Mouse (Mus musculus): ENCODE results near the gene Mrpl47.
A peak's percentile ranks its signal among the peaks of the same experiment; 100 is the strongest.
"Not testable (repeated sequence)": the region's sequence is repeated elsewhere in the genome, so short reads cannot be mapped to it uniquely, and the experiment has no call there.

Gene Mrpl47

DNA sequence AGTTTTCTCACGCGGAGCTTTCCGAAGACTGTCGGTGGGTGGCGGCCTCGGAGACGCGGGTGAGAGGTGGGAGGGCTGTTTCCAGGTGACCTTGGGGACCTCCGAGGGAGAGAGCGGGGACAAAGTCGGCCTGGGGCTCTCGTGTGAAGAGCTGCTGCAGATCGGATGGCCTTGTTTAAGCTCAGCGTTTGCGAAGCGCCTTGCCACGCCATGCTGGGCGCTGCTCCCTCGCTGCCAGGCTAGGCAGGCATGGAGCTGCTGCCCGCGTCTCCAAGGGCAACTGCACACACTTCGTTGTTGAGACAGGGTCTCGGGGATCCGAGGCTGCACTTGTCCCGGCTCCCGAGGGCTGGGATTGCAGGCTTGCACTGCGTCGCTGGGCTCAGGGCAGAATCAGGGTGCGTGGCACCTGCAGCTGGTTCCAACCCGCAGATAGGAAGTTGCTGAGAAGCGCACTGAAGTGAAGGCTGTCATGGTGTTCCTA lies at the start of gene Mrpl47:
Gene Mrpl47 (minus strand): TSS at position 434 of the 484 bp plus-strand sequence.
- DNase-seq = no peak

DNA sequence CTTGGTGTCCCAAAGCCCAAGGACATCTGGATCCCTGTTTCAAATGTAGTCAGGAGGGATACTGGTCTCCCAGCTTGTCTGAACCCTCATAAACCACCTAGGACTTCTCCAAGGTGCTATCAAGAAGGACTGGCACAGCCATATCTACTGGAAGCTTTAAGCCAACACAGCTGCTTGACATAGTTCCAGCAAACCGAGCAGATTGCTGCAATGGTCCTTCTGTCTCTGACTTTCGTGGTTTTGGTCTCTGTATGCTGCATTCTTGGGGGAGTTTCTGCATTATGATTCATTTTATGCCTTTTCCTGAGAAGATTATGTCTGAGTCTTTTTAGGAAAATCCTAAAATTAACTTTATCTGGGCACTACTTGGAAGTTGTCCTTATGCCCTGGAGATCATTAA lies 33.4 kb upstream of the Mrpl47 start:
- no peak for DNase-seq

DNA sequence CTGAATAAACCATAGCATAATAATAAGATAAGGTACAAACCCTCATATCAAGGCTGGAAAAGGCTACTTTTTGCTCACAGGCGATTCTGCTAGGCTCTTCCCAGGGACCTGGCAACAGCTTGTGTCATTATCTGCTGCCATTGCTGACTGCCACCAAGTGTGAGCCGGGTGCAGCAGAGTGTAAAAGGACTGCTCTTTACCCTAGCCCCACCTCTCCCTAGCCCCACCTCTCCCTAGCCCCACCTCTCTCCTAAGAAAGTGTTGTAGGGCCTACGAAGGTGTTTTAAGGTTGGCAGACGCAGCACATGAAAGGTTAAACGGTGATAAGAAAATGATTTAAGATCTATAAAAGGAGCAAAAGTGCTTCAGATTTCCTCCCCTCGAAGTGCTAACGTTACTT lies 26.5 kb upstream of the Mrpl47 start:
- no peak for DNase-seq

DNA sequence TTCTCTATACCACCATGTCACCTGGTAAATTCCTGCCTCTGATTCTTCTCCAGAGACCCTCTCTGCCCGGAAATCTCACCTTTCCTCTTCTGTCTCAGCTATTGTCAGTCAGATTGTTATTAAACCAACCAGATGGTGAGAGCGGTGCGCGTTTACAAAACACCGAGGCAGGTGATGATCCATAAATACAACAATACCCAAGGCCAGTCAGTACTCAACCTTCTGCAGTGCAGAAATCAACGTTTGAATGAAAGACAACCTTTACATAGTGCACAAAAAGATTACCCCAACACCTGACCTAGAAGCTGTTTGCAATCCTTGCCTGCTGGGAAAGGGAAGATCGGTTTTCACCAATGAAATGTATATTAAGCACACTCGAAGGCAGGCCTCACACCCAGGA lies 25.6 kb upstream of the Mrpl47 start:
- DNase-seq = no peak

DNA sequence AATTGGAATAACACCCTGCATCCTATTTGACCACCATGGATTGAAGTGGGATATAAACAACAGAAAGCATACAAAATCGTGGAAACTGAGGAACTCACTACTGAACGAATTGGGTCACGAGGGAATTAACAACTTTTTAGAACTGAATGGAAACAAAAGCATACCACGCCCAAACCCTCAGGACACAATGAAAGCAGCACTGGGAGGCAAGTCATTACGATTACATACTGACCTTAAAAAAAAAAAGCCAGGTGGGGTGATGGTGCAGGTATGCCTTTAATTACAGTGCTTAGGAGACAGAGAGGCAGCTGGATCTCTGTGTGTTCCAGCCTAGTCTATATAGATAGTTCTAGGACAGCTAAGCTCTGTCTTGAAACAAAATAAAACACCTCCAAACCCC lies 21.8 kb upstream of the Mrpl47 start:
- no peak for DNase-seq

DNA sequence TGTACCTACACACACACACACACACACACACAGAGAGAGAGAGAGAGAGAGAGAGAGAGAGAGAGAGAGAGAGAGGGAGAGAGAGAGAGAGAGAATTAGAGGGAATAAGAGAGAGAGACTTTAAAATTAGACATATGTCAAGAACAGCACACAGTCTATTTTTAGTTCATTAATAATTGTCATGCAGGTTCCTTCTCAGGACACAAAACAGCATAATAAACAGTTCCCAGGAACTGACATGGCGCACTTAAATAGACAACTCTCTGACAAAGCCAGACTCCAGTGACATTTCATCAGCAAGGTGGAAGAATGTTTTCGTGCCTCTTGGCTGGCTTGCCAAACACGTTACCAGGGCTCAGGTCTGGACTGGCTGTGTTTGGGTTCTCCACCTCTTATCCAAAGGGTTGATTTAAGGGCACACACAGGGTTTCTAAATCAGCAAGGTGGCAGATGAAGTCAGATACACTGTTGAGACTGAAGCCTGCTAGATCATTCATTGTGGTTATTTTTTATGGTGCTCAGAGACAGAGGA lies 17.0 kb upstream of the Mrpl47 start:
- DNase-seq = no peak

DNA sequence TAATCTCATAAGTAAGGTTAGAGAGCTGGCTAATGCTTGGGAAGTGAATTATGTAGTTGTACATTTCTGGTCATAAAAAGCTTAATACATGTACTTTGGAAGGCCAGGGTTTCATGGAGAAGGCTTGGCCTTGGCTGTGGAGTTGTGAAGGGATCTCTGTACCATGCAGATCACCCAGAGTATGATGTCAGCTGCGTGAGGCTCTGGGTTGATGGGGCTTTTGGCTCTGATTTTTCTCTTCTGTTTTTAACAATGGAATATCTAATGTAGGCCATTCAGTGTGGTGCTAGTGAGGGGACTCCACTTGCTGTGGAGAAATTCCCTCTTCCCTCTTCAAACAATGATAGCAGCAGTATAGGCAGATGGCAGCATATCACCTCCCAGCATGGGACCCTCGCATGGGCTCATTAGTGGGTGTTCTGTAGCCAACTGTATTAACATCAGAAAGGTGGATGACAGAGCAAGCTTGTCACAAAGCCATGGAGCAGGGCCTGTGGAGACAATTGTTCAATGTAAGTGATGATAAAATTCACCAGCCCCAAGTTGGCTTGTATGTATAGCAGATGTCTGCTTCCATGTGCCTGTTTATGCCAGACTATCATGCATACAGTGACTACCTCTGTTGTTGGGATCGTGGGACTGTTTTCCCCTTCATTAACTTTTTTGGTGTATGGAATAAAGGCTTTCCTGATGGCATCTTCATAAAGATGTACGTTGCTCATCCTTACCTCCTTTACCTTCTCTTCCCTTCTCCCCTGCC lies 12.6 kb upstream of the Mrpl47 start:
- no peak for DNase-seq

DNA sequence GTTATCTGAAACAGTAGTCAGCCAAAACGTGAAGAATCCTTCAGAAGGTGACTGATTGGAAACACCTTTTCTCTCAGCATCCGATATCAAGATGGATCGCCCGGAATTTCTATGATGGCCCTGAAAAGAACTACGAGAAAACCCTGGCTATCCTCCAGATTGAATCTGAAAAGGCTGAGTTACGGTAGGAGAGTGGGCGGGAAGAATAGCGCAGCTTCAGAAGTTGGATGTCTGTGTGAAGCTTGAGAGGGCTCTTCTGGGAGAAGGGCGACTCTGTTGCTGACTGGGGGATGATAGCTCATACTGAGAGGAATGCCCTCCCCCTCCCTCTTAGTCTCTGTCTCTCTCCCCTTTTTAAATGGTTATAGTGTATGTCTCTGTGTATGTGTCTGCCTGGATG lies 11.0 kb upstream of the Mrpl47 start:
- DNase-seq = no peak

DNA sequence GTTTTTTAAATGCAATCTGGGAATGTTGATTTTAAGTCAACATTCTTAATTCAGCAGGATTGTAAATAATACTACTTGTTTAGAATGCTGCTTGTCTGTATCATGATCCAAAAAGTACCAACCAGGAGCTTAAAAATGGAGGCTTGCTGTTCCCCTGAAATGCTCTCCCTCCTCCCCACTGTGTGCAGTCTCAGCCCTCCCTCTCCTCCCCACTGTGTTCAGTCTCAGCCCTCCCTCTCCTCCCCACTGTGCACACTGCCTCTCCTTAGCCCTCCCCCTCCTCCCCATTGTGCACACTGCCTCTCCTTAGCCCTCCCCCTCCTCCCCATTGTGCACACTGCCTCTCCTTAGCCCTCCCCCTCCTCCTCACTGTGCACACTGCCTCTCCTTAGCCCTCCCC lies 8.0 kb upstream of the Mrpl47 start:
- DNase-seq = not testable (repeated sequence)

DNA sequence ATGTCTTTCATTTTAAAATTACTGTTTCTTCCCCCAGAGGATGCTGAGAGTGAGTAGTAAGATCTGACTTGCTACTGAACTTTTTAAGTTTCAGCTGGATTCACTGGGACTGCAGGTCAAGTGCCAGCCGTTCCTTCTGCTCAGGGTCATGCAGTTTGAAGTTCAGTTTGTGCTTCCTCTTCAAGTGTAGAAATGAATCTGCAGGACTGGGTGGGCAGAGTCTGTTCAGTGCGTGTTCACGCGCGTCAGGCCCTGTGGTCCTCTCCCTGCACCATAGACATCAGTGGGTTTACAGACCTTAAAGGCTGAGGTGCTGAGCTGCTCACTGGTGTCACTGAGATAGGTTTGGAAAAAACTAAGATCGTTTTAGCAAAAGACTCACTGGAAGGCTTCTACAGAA lies 7.6 kb upstream of the Mrpl47 start:
- DNase-seq = no peak

DNA sequence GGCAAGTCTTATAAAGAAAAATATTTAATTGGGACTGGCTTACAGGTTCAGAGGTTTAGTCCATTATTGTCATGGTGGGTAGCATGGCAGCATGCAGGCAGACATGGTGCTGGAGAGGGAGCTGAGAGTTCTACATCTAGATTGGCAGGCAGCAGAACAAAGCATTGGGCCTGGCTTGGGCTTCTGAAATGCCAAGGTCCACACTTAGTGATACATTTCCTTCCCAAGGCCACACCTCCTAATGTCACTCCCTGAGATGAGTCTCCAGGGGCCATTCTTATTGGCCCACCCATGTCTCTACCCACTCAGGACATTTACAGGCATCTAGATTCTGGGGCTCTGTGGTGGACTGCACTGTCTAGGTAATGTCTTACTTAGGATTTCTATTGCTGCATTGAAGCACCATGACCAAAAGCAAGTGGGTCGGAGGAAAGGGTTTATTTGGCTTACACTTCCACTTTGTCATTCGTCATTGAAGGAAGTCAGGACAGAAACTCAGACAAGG lies 4.9 kb upstream of the Mrpl47 start:
- DNase-seq = no peak

DNA sequence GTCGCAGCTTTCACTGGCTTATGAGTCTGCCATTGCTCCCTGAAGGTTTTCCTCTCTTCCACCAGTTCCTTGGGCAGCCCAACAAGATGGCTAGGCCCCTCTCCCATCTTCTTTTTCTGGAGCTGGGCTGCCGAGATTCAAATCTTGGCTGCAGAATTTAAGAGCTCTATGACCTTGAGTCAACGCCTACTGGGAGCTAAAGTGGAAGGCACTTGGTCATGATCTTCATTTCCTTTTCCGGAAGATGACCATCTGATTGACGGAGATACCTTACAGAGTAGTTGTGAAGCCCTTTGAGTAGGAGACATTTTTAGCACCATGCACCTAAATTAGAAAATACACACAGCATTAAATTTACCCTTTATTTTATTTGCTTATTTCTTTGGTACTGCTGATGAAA lies 1.1 kb upstream of the Mrpl47 start:
- DNase-seq = no peak

DNA sequence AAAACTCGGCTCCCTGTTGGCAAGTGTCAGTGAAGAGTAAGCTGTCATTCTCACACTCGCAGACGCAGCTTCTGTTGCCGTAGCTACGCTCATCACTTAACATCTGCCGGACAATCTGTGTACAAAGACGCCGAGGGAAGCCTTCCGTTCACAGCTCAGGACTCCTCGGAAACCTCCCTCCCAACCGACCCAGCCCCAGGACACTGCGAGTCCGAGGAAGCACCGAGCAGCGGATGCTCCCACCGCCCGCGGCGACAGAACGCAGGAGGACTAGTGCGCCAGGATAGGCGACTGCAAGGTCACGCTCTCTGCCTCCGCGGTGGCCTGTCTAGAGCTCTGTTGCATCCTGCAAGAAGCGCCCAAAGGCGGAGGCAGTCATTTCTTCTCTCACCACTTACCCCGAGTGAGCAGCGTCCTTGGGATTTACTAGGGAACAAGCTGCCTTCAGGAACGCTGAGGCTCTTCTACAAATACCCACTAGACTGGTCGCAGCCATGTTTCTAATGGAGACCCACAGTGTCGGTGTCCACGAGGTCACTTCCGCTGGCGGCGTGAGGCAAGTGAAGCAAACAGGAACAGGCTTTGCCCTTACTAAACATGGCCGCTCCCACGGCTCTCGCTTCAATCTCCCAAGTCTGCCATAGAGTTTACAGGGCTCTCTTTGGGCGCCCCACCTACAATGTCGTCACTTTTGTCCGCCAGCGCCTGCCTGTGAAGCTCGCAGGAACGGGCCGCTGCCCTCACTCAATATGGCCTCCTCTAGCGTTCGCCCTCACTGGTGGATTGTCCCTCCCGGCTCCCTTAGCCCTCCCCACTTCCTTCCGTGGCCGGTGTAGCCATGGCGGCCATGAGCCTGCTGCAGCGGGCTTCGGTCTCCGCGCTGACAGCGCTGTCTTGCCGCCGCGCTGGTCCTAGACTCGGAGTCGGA lies 897 bp downstream of the Mrpl47 start, which contains the start of gene Ndufb5:
Gene Ndufb5 (plus strand): TSS at position 747 of the 928 bp plus-strand sequence.
- DNase-seq = peak; percentile 100

DNA sequence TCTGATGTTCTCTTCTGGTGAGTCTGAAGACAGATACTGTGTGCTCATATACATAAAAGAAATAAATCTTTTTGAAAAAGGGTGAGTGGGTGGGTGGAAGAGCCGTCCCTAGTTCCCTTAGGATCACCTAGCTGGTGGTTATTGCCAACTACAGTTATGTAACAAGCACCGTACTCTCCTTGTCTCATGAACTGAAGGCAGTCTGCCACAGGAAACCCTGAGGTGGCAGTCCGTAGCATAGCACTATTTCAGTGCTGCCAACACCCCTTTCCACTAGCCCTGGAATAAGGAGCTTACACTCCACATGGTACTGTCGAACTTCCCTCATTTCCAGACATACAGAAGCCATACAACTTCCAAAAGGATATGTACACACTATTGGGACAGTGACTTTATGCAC lies 9.5 kb downstream of the Mrpl47 start:
- no peak for DNase-seq

DNA sequence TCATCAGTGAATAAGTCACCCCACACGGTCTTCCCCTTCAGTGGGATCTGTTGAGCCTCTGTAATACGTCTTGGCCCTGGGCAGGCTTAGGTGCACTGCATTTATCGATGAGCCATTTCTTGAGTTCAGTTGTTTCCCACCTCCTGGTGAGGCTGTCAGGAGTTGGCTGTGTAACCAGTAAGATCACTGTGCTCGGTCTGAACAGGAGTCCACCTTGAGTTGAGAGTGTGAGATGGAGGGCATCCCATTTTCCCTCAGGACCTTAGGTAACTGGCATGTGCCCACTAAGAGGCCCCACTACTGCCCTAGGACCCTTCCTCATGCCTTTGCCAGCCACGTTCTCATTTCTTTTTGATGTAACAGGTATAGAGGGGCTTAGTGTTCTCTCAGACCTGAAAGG lies 11.5 kb downstream of the Mrpl47 start:
- DNase-seq = no peak

DNA sequence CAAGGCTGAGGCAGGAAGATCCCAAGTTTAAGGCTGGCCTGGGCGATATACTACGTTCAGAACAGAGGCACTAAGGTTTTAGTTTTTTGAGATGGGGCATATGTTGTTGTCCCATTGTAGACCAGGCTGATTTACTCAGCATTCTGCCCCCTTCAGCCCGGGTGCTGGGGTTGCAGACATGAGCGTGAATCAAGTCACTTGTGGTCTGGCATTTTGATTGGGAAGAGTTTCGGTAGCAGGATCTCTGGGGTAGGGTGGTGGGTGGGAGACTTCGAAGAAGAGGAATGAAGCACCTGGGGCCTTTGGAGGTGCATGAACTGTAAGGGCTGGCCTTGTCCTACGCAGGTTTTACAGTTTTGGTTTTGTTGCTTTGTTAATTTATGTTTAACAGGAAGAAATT lies 13.2 kb downstream of the Mrpl47 start:
- no peak for DNase-seq

DNA sequence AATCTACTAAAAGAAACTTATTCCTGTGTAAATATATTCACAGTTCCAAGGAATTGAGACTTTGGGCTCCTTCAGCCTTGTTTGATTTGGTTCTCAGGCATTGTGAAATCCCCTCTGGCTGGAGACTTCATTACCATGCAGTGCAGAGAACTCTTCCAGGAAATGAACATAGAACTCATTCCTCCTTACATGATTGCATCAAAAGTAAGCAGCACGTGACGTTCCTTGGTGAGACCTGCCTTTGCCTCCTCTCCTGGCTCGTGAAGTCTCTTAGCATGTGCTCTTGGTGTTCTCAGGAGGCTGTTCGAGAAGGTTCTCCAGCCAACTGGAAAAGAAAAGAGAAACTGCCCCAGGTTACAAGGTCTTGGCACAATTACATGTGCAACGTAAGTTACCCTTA lies 19.1 kb downstream of the Mrpl47 start:
- no peak for DNase-seq

DNA sequence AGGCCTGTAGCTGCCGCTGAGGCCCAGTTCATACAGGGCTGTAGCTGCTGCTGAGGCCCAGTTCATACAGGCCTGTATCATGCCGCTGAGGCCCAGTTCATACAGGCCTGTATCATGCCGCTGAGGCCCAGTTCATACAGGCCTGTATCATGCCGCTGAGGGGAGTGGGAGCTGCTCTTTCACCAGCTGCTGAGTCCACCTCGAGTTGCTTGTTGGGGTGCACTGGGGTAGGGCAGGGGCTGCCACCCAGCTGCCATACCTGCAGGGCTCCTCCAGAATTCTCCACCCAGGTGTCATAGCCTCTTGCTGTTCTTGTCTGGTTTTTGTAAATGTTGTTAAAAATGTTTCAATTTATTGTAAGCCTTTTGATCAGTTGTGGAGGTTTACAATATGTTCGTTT lies 20.0 kb downstream of the Mrpl47 start:
- DNase-seq = not testable (repeated sequence)

DNA sequence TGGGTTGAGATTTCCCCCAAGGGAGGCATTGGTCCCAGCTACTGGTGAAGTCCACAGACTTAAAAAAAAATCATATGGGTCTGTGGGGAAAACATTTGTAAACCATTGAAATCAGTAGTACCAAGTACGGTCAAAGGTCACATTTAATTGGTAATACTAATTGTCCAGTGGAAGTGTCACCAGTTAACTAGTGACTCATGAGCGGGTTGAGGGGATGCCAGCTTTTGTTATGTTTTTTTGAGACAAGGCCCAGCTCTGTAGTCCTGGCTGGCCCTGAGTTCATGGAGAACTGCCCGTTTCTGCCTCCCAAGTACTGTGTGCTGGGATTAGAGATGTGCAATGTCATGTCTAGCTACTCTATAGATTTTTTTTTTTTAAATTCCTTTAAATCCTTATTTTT lies 23.7 kb downstream of the Mrpl47 start:
- peak; percentile 66 for DNase-seq

DNA sequence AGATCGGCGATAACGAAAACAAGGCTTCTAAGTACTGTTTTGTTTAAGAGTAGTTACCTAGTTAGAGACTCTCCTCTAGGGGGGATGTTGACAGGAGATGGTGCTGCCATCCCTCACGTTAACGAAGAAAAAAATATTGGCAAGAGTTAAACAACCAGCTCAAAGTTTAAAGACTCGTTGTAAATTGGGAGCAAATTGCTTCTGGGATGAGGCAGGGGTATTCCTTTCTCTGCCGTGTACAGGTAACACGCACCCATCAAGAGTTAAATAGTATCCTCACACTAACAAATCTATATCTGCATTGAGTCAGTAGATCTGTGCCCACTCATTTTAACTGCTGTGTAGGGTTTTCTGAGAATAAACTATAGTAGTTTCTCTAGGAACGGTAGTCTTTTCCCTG lies 28.0 kb downstream of the Mrpl47 start:
- no peak for DNase-seq

DNA sequence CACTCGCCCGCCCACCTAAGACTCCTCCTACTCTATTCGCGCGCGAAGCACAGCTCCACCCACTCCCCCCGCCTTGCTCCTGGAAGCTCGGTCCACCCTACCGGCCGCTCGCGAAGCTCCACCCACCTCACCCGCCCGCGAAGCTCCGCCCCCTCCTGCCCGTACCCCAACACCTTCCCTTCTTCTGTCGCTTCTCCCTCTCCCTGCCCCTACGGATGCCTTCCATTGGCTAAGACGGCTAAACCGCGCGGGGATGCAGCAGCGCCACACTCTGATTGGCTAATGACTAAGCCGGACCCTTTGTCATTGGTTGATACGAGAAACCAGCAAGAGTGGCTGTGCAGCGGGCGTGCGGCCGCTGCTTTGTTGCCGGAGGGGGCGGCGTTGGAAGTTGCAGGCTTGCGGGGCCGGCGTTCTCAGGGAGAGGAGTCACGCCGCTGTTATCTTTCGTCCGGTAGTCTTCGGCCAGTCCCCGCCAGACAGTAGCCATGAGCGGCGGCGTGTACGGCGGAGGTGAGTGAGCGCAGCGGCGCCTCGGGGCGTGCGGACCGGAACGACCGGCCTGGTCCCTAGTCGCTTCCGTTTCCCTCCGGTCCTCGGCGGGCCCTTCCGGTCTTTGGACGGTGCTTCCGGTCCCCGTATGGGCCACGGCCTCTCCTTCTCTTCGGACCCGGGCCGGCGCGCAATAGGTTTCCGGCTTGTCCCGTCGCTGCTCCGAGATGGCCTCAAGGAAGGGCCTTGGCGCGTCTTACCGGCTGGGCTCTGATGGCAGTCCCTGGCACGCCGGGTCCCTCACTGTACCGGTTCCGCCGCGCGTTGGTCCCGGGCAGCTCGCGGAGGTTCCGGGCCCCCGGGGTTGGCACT lies 28.8 kb downstream of the Mrpl47 start:
- peak; percentile 98 for DNase-seq

DNA sequence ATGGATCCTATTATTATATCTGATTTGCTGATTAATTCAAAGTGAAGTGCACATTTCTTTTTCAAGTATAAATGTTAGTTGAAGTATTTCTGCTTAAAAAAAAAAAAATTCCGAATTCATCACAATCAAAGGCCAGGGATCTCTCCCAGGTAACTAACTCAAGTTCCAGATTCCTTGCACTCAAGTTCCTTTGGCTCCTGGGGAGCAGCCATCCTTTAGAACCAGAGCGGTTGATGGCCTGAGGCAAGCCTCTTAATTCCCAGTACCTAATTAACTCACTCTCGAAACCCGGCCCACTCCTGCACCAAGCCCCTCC lies 29.4 kb downstream of the Mrpl47 start:
- DNase-seq = no peak

All from kidney, adult 9 months (tissue).